Mouse (Mus musculus): ENCODE measurements around the gene Rsbn1. TPM values are rescaled to one million over a fixed set of nuclear protein-coding genes. Genes with fewer than 3 reads are reported as not detected.

Rsbn1 gene
- polyA plus RNA-seq, 1 experiment from 2014 or later = 22.3 TPM

- no peak overlapping the region for H3K4me2 ChIP-seq (ENCODE audit: low read depth)
- ATAC-seq (ENCODE audit: insufficient read depth, low FRiP score, low TSS enrichment) (no peak), DNase-seq (ENCODE audit: low spot score) (no peak)
- no peaks in the 10 kb centered on the region for H3K27me3 ChIP-seq (ENCODE audit: control insufficient read depth, insufficient read depth, low read length)
- H3K4me3 ChIP-seq (ENCODE audit: low read depth, low read length) = no peak overlapping the region
- H3K27ac ChIP-seq (ENCODE audit: low read depth, low read length) = no peak overlapping the region
- no peaks in the 10 kb centered on the region for H3K4me1 ChIP-seq (ENCODE audit: control insufficient read depth, insufficient read depth, low read length)
- H3K36me3 ChIP-seq (ENCODE audit: control insufficient read depth, insufficient read depth, low read length) = no peaks in the 10 kb centered on the region
- no peak overlapping the region for H3K9ac ChIP-seq (ENCODE audit: low read length)
- WGBS = 94% methylated on average over 1 of the region's 1 CpGs
- no peaks in the 10 kb centered on the region for H3K9me3 ChIP-seq (ENCODE audit: control insufficient read depth, low read length)
Observed at GRCm38 (mm10) chr3:103904705-103905104, 9.2 kb upstream of the Rsbn1 start.

- ATAC-seq (ENCODE audit: insufficient read depth, low FRiP score, low TSS enrichment) (no peak), DNase-seq (ENCODE audit: low spot score) (no peak)
- Histone ChIP-seq H3K27ac (ENCODE audit: low read depth, low read length) (no peak overlapping the region), H3K4me3 (ENCODE audit: low read depth, low read length) (no peak overlapping the region), H3K9ac (ENCODE audit: low read length) (no peak overlapping the region), H3K36me3 (ENCODE audit: control insufficient read depth, insufficient read depth, low read length) (no peaks in the 10 kb centered on the region), H3K4me1 (ENCODE audit: control insufficient read depth, insufficient read depth, low read length) (no peaks in the 10 kb centered on the region), H3K9me3 (ENCODE audit: control insufficient read depth, low read length) (no peaks in the 10 kb centered on the region), H3K27me3 (ENCODE audit: control insufficient read depth, insufficient read depth, low read length) (no peaks in the 10 kb centered on the region), H3K4me2 (ENCODE audit: low read depth) (no peak overlapping the region)
- 80% methylated on average over 5 of the region's 5 CpGs for WGBS
Observed at GRCm38 (mm10) chr3:103907335-103908030, 6.4 kb upstream of the Rsbn1 start.

- H3K4me3 ChIP-seq (ENCODE audit: low read depth, low read length) = no peak overlapping the region
- H3K9me3 ChIP-seq (ENCODE audit: control insufficient read depth, low read length) = no peaks in the 10 kb centered on the region
- 65% methylated on average over 2 of the region's 2 CpGs for WGBS
- no peak for ATAC-seq (ENCODE audit: insufficient read depth, low FRiP score, low TSS enrichment)
- no peaks in the 10 kb centered on the region for H3K36me3 ChIP-seq (ENCODE audit: control insufficient read depth, insufficient read depth, low read length)
- no peak overlapping the region for H3K4me2 ChIP-seq (ENCODE audit: low read depth)
- H3K27me3 ChIP-seq (ENCODE audit: control insufficient read depth, insufficient read depth, low read length) = no peaks in the 10 kb centered on the region
- no peak overlapping the region for H3K9ac ChIP-seq (ENCODE audit: low read length)
- no peak for DNase-seq (ENCODE audit: low spot score)
- H3K27ac ChIP-seq (ENCODE audit: low read depth, low read length) = no peak overlapping the region
- H3K4me1 ChIP-seq (ENCODE audit: control insufficient read depth, insufficient read depth, low read length) = no peaks in the 10 kb centered on the region
Observed at GRCm38 (mm10) chr3:103908781-103909180, 5.1 kb upstream of the Rsbn1 start.

GRCm38 (mm10) chr3:103913451-103913961 lies 414 bp upstream of the Rsbn1 start:
- Histone ChIP-seq H3K36me3 (ENCODE audit: control insufficient read depth, insufficient read depth, low read length) (no peaks in the 10 kb centered on the region), H3K4me3 (ENCODE audit: low read depth, low read length) (peak overlapping the region; percentile 98), H3K4me1 (ENCODE audit: control insufficient read depth, insufficient read depth, low read length) (peaks cover 6% of the 10 kb centered on the region; the same call in 1 of the 2 replicates), H3K9me3 (ENCODE audit: control insufficient read depth, low read length) (no peaks in the 10 kb centered on the region), H3K9ac (ENCODE audit: low read length) (peak overlapping the region; percentile 20; the same call in 1 of the 2 replicates), H3K27me3 (ENCODE audit: control insufficient read depth, insufficient read depth, low read length) (no peaks in the 10 kb centered on the region), H3K27ac (ENCODE audit: low read depth, low read length) (peak overlapping the region; percentile 17), H3K4me2 (ENCODE audit: low read depth) (peak overlapping the region; percentile 40)
- DNase-seq (ENCODE audit: low spot score) (no peak), ATAC-seq (ENCODE audit: insufficient read depth, low FRiP score, low TSS enrichment) (peak; percentile 10; the same call in 1 of the 2 replicates)
- WGBS = 8% methylated on average over 11 of the region's 11 CpGs

GRCm38 (mm10) chr3:103914732-103915508 lies 1.0 kb downstream of the Rsbn1 start:
- H3K9ac ChIP-seq (ENCODE audit: low read length) = peak overlapping the region; percentile 95
- peaks cover 6% of the 10 kb centered on the region; the same call in 1 of the 2 replicates for H3K4me1 ChIP-seq (ENCODE audit: control insufficient read depth, insufficient read depth, low read length)
- no peaks in the 10 kb centered on the region for H3K27me3 ChIP-seq (ENCODE audit: control insufficient read depth, insufficient read depth, low read length)
- H3K36me3 ChIP-seq (ENCODE audit: control insufficient read depth, insufficient read depth, low read length) = no peaks in the 10 kb centered on the region
- H3K27ac ChIP-seq (ENCODE audit: low read depth, low read length) = peak overlapping the region; percentile 87
- no peak for DNase-seq (ENCODE audit: low spot score)
- H3K4me2 ChIP-seq (ENCODE audit: low read depth) = peak overlapping the region; percentile 73
- H3K4me3 ChIP-seq (ENCODE audit: low read depth, low read length) = peak overlapping the region; percentile 98
- 0% methylated on average over 51 of the region's 60 CpGs for WGBS
- peak; percentile 33 for ATAC-seq (ENCODE audit: insufficient read depth, low FRiP score, low TSS enrichment)
- H3K9me3 ChIP-seq (ENCODE audit: control insufficient read depth, low read length) = no peaks in the 10 kb centered on the region

- no peak overlapping the region for H3K27ac ChIP-seq (ENCODE audit: low read depth, low read length)
Observed at GRCm38 (mm10) chr3:103915509-103915896, 1.6 kb downstream of the Rsbn1 start.

GRCm38 (mm10) chr3:103916205-103916838 lies 2.4 kb downstream of the Rsbn1 start:
- ATAC-seq (ENCODE audit: insufficient read depth, low FRiP score, low TSS enrichment) (no peak), DNase-seq (ENCODE audit: low spot score) (no peak)
- no peaks in the 10 kb centered on the region for H3K27me3 ChIP-seq (ENCODE audit: control insufficient read depth, insufficient read depth, low read length)
- H3K36me3 ChIP-seq (ENCODE audit: control insufficient read depth, insufficient read depth, low read length) = no peaks in the 10 kb centered on the region
- H3K4me1 ChIP-seq (ENCODE audit: control insufficient read depth, insufficient read depth, low read length) = peaks cover 6% of the 10 kb centered on the region; the same call in 1 of the 2 replicates
- WGBS = 54% methylated on average over 5 of the region's 5 CpGs
- peak overlapping the region; percentile 44 for H3K4me2 ChIP-seq (ENCODE audit: low read depth)
- no peak overlapping the region for H3K27ac ChIP-seq (ENCODE audit: low read depth, low read length)
- H3K4me3 ChIP-seq (ENCODE audit: low read depth, low read length) = peak overlapping the region; percentile 22
- H3K9ac ChIP-seq (ENCODE audit: low read length) = no peak overlapping the region
- no peaks in the 10 kb centered on the region for H3K9me3 ChIP-seq (ENCODE audit: control insufficient read depth, low read length)

More at GRCm38 (mm10) chr3:103915509-103915896, 1.6 kb downstream of the Rsbn1 start:
- DNase-seq (ENCODE audit: low spot score) (no peak), ATAC-seq (ENCODE audit: insufficient read depth, low FRiP score, low TSS enrichment) (no peak)
- WGBS = 9% methylated on average over 7 of the region's 7 CpGs
- Histone ChIP-seq H3K36me3 (ENCODE audit: control insufficient read depth, insufficient read depth, low read length) (no peaks in the 10 kb centered on the region), H3K9me3 (ENCODE audit: control insufficient read depth, low read length) (no peaks in the 10 kb centered on the region), H3K4me2 (ENCODE audit: low read depth) (peak overlapping the region; percentile 73), H3K4me1 (ENCODE audit: control insufficient read depth, insufficient read depth, low read length) (peaks cover 6% of the 10 kb centered on the region; the same call in 1 of the 2 replicates), H3K9ac (ENCODE audit: low read length) (peak overlapping the region; percentile 95), H3K4me3 (ENCODE audit: low read depth, low read length) (peak overlapping the region; percentile 98), H3K27me3 (ENCODE audit: control insufficient read depth, insufficient read depth, low read length) (no peaks in the 10 kb centered on the region)

GRCm38 (mm10) chr3:103916839-103917237 lies 2.9 kb downstream of the Rsbn1 start:
- no peaks in the 10 kb centered on the region for H3K9me3 ChIP-seq (ENCODE audit: control insufficient read depth, low read length)
- H3K4me2 ChIP-seq (ENCODE audit: low read depth) = peak overlapping the region; percentile 30; the same call in 1 of the 2 replicates
- 86% methylated on average over 3 of the region's 3 CpGs for WGBS
- no peak for ATAC-seq (ENCODE audit: insufficient read depth, low FRiP score, low TSS enrichment)
- H3K4me1 ChIP-seq (ENCODE audit: control insufficient read depth, insufficient read depth, low read length) = peaks cover 6% of the 10 kb centered on the region; the same call in 1 of the 2 replicates
- H3K4me3 ChIP-seq (ENCODE audit: low read depth, low read length) = peak overlapping the region; percentile 12; the same call in 1 of the 2 replicates
- H3K27me3 ChIP-seq (ENCODE audit: control insufficient read depth, insufficient read depth, low read length) = no peaks in the 10 kb centered on the region
- H3K9ac ChIP-seq (ENCODE audit: low read length) = no peak overlapping the region
- DNase-seq (ENCODE audit: low spot score) = no peak
- H3K27ac ChIP-seq (ENCODE audit: low read depth, low read length) = no peak overlapping the region
- H3K36me3 ChIP-seq (ENCODE audit: control insufficient read depth, insufficient read depth, low read length) = no peaks in the 10 kb centered on the region

Measured in neural tube, embryonic 11.5 days (tissue).